Mouse (Mus musculus): ENCODE measurements around the gene Fibp.

Gene Fibp

GRCm38 (mm10) chr19:5432992-5433852 is 27.2 kb upstream of the Fibp start:
- peak; percentile 97 for DNase-seq

DNA sequence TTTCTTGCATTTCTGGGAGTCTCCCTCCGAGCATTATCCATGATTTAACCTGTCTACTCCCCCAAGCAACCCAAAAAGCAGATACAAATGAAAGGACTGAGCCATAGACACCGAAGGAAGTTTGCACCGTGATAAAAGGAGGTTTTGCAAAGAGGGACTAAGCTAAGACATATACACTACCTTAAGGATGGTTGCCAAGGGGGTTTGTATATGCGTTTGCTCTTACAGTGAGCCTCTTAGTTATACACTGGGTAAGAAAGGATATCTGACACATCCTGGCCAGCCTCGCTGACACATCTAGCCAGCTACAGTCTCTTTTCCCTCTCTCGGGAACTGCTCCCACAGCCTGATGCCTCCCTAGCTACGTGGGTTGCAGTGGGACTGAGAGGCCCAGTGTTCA is 26.5 kb upstream of the Fibp start:
- DNase-seq = no peak

DNA sequence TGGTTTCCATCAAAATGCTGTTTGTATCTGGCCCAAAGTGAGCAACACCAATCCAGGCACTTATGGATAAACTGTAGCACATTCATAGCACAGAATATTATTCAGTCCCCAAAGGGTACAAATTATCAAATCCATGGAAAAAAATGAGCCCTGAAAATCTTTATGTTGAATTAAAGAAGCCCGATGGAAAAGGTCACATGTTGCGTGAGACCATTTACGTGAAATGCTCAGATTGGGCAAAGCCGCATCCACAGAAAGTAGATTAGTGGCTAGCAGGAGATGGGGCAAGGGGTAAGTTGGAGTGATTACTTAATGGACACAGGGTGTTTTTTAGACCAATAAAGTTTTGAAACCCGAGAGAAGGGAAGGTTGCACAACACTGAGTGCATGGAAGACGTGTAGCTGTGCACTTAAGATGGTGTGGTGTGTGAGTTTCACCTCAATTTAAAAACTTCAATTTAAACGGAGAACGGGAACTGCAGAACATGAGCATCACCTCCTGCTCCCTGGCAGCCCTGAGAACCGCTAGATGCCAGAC is 16.0 kb upstream of the Fibp start:
- DNase-seq = no peak

DNA sequence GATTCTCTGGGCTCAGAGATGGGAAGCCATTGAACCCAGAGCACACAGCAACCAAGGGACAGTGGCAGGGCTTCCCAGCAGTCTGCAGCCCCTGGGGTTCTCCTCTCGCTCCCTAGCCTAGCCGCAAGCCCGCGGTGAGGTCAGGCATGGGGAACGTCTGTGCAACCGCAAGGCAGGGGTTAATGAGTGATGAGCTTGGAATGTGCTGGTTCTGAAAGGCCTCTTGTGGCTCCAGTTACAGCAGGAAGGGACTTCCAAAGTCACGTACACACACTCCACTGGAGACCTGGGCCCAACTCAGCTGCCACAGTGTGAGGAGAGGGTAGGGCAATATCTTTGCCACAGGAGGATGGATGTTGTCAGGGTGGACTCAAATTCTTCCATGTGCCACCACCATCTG is 15.5 kb upstream of the Fibp start:
- DNase-seq = no peak

DNA sequence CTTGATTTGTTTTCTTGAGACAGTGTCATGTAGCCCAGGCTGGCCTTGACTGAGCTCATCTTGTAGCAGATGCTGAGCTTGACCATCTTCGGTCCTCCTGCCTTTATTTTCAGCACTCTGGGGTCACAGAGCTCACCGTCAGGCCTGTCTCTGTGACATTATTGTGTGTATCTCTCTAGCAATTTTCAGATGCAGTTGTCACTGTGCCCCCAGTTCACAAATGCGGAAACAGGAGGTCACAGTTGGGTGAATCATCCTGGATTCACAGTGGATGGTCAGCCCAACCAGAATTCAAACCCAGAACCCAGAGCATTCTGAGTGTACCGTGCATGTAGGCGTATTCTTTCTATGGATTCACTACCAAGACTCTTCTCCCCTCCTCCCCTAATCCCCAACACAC is 14.7 kb upstream of the Fibp start:
- no peak for DNase-seq

GRCm38 (mm10) chr19:5447515-5448353 is 12.7 kb upstream of the Fibp start, which contains the start of gene Fosl1:
Gene Fosl1, plus strand, starts transcription at chr19:5447547.
- DNase-seq = peak; percentile 97

GRCm38 (mm10) chr19:5448354-5449150 is 11.9 kb upstream of the Fibp start:
- DNase-seq = peak; percentile 94

DNA sequence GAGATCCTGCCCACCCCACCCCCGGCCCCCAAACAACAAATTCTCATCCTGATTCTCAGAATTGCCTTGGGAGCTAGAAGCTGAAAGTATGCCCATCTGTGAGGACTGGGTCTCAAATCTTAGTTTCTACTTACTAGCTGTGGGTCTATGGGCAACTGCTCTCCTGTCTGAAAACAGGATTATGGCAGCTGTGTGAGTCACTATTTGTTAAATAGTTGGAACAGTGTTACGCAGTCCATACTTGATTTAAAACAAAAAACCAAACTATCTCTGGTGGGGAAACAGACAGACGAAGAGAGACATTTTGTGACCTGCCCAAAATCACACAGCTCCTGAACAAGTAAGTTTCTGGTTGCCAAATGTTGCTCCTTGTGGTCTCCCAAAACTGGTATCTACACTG is 10.7 kb upstream of the Fibp start:
- DNase-seq = no peak

- no peak for DNase-seq
These were observed 8.6 kb upstream of the Fibp start for GRCm38 (mm10) chr19:5451766-5452165.

- peak; percentile 92 for DNase-seq
These were observed 5.4 kb upstream of the Fibp start for GRCm38 (mm10) chr19:5455037-5455436.

DNA sequence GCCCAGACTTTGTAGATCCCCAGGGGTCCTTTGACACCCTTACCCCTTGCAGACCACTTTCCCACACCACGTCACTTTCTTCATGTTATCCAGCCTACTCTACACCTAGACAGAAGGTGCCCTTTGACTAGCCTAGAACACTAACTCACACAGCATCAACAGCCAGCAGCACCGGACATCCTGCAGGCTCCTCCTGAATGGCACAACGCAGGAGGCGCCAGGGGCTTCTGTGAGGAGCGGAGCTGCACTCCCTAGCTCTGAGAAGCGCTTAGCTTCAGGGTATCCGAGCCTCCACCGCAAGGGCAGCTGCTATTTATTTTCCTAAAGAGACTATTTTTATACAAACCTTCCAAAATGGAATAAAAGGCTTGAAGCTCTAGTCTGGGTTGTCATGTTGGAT is 4.8 kb upstream of the Fibp start:
- DNase-seq = peak; percentile 88

GRCm38 (mm10) chr19:5456241-5456921 is 4.0 kb upstream of the Fibp start:
- DNase-seq = peak; percentile 98

GRCm38 (mm10) chr19:5456922-5457745 is 3.3 kb upstream of the Fibp start:
- peak; percentile 100 for DNase-seq

DNA sequence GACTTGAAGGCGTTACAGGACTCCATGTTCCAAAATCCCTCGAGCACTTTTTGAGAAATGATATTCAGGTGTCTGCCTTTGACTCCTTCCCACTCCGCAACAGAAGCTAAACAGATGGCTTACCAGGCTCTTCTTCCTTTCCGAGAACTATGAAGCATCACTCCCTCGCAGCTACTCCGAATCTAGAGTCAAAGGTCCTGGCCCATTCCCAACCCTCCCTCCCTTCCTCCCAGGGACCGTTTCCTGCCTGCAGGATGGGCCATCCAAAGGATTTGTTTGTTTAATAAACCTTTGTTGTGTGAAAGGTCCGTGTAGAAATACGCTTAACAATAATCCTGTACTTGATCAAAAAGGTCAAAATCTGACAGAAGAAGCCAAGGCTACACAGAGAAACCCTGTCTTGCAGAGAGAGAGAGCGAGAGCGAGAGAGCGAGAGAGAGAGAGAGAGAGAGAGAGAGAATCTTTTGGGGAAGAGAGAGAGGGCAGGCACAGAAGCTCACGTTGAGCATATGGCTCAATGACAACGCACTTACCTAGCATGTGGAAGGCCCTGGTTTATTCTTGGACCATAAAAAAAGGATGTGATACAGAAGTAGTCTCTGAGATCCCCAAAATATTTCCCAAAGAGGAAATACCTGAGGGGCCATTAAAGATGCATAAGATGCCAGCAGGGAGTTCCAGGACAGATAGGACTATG is 2.5 kb upstream of the Fibp start, which contains the start of gene Ccdc85b:
TSS of gene Ccdc85b (minus strand) at position 149 of the 697 bp plus-strand sequence.
- no peak for DNase-seq

- DNase-seq = peak; percentile 94
These were observed 1.4 kb upstream of the Fibp start for GRCm38 (mm10) chr19:5459019-5459418.

DNA sequence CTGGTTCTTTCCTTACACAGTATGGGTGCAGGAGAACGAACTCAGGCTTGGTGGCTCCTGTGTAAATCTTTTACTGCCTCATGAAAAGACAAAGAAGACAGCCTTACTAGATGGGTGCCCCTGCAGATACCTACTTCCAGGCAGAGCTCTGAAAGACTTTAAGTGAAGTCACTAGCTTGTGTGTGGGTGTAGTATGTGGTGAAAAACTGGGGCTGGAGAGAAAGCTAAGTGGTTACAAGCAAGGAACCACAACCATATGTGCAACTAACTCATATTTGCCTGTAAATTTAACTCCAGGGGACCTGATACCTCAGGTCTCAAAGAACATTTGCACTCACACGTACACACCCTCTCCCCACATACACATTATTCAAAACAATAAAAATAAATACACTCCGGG is 519 bp upstream of the Fibp start:
- DNase-seq = no peak

GRCm38 (mm10) chr19:5461411-5461810 is 996 bp downstream of the Fibp start:
- DNase-seq = peak; percentile 93

- peak; percentile 92 for DNase-seq
These were observed 2.8 kb downstream of the Fibp start for GRCm38 (mm10) chr19:5463212-5463611.

GRCm38 (mm10) chr19:5463791-5464562 is 3.6 kb downstream of the Fibp start:
- DNase-seq = peak; percentile 96

DNA sequence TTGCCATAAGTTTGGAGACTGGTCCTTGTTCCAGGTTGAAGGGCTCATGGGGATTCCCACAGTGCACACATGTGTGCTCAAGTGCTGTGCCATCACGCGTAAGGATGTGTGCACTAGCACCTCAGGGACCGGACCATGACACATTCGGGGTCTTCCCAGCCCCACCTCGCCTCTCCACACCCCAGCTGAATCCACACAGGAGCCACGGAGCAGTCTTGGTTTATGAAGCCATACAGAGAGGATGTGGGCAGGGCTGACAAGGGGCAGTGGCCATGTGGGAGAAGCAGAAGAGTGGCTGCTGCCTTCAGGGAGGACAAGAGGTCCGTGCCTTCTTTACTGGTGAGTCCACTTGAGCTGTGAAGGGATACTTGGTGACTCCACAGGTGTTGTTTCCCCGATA is 4.6 kb downstream of the Fibp start:
- peak; percentile 92 for DNase-seq

Data from heart, adult 11 months (tissue).